Mouse (Mus musculus) embryonic fibroblast, embryonic 13.5 days (primary cell): ENCODE results near the gene Ppp1r16b.

Experiments used
- CTCF ChIP-seq: IDR thresholded peaks from 2 replicates; pipeline ENCODE4 v1.5.1; 2011; ENCODE audit warnings: mild to moderate bottlenecking, control low read depth, low read length, moderate library complexity, borderline replicate concordance; ENCODE audit not compliant: insufficient read depth
- POLR2A ChIP-seq: IDR thresholded peaks from 2 replicates; pipeline ENCODE4 v1.6.1; 2011; ENCODE audit warnings: low read depth, mild to moderate bottlenecking, control low read depth, low read length, moderate library complexity

DNA sequence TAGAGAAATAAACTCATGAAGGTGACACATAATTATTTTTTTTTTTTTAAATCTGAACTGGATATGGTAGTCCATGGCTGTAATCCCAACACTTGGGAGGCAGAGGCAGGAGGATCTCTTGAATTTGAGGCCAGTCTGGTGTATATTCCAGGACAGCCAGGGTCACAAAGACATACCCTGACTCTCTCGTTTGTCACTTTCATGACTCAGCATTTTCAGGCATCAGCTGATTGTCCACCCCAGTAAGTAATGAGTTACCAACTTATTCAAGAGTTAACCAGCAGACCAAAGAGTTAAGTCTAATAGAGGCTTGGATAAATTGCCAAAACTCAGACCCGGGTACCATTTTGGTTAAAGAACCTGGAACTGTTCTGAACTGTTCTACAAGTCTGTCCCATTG lies 130.7 kb downstream of the Ppp1r16b start:
- TF ChIP-seq CTCF (no peak), POLR2A (no peak)
